Mouse (Mus musculus): Measurements from ENCODE around the gene Ppfibp1. TPM values are rescaled to one million over a fixed set of nuclear protein-coding genes. Genes with fewer than 3 reads are reported as not detected.

Gene Ppfibp1
- total and polyA plus RNA-seq, 3 experiments = 15.4 to 128 (median 102) TPM

- no peak for TF ChIP-seq EP300 (IDR thresholded peaks at IDR 0.05; ENCODE audit: insufficient read depth, low read depth, low read length)
- TF ChIP-seq CTCF (IDR thresholded peaks at IDR 0.05) = no peak
- no peak for TF ChIP-seq POLR2A (IDR thresholded peaks at IDR 0.05; ENCODE audit: insufficient read depth, low read depth, low read length)
These were observed 53.4 kb downstream of the Ppfibp1 start for GRCm38 (mm10) chr6:146941505-146942275.

DNA sequence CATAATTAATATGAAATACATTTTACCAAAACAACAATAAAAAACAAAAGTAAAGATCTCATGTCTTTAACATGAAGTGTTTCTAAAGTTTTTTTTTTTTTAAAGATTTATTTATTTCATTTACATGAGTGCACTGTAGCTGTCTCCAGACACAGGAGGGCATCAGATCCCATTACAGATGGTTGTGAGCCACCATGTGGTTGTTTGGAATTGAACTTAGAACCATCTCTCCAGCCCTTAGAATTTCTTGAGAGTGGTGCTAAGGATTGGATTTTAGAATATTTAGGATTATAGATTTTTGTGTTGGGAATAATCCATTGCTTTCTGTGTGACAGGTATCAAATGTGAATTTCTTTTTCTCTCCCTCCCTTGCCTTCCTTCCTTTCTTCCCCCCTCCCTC lies 55.7 kb downstream of the Ppfibp1 start:
- no peak for DNase-seq
- no peak overlapping the region for H3K9ac ChIP-seq (ENCODE audit: low read depth, low read length)
- peaks cover 24% of the 10 kb centered on the region for H3K36me3 ChIP-seq (ENCODE audit: control insufficient read depth, insufficient read depth, low read length)
- peaks cover 25% of the 10 kb centered on the region for H3K4me1 ChIP-seq (ENCODE audit: control insufficient read depth, insufficient read depth, low read length)
- no peak overlapping the region for H3K4me3 ChIP-seq
- H3K27me3 ChIP-seq (ENCODE audit: control insufficient read depth, insufficient read depth, low read length) = no peaks in the 10 kb centered on the region
- TF ChIP-seq CTCF (IDR thresholded peaks at IDR 0.05) = peak; percentile 36
- no peak for TF ChIP-seq EP300 (IDR thresholded peaks at IDR 0.05; ENCODE audit: insufficient read depth, low read depth, low read length)
- no peak for TF ChIP-seq POLR2A (IDR thresholded peaks at IDR 0.05; ENCODE audit: insufficient read depth, low read depth, low read length)
- intact Hi-C loops (cut with DNase I) = no loop called here
- H3K27ac ChIP-seq = no peak overlapping the region
- 0 out of 2 replicates have a peak, but pooled peaks cover 2% of the 10 kb centered on the region for H3K79me2 ChIP-seq (replicated peaks; ENCODE audit: control insufficient read depth, insufficient read depth, low read length)

More at GRCm38 (mm10) chr6:146941505-146942275, 53.4 kb downstream of the Ppfibp1 start:
- Histone ChIP-seq H3K27me3 (ENCODE audit: control insufficient read depth, insufficient read depth, low read length) (no peaks in the 10 kb centered on the region), H3K9ac (ENCODE audit: low read depth, low read length) (no peak overlapping the region), H3K4me1 (ENCODE audit: control insufficient read depth, insufficient read depth, low read length) (peaks cover 21% of the 10 kb centered on the region), H3K4me3 (no peak overlapping the region), H3K36me3 (ENCODE audit: control insufficient read depth, insufficient read depth, low read length) (peaks cover 23% of the 10 kb centered on the region), H3K79me2 (replicated peaks; ENCODE audit: control insufficient read depth, insufficient read depth, low read length) (0 out of 2 replicates have a peak, but pooled peaks cover 2% of the 10 kb centered on the region), H3K27ac (peak overlapping the region; percentile 26)
- 42% methylated on average over 7 of the region's 7 CpGs for WGBS
- intact Hi-C loops (cut with DNase I) = no loop called here
- no peak for DNase-seq

- no peak overlapping the region for H3K4me3 ChIP-seq
- H3K36me3 ChIP-seq (ENCODE audit: control insufficient read depth, insufficient read depth, low read length) = peaks cover 25% of the 10 kb centered on the region
- intact Hi-C loops (cut with DNase I) = loop anchor here (5.0 kb wide), 1 partner anchor 43 kb away; no protein-coding TSS in a partner anchor
- DNase-seq = no peak
- 0 out of 2 replicates have a peak, but pooled peaks cover 2% of the 10 kb centered on the region for H3K79me2 ChIP-seq (replicated peaks; ENCODE audit: control insufficient read depth, insufficient read depth, low read length)
- peak overlapping the region; percentile 39 for H3K27ac ChIP-seq
- TF ChIP-seq EP300 (IDR thresholded peaks at IDR 0.05; ENCODE audit: insufficient read depth, low read depth, low read length) (no peak), CTCF (IDR thresholded peaks at IDR 0.05) (no peak)
- peak overlapping the region; percentile 24; the same call in 1 of the 2 replicates for H3K9ac ChIP-seq (ENCODE audit: low read depth, low read length)
- no peaks in the 10 kb centered on the region for H3K27me3 ChIP-seq (ENCODE audit: control insufficient read depth, insufficient read depth, low read length)
- peaks cover 27% of the 10 kb centered on the region for H3K4me1 ChIP-seq (ENCODE audit: control insufficient read depth, insufficient read depth, low read length)
- 20% methylated on average over 4 of the region's 4 CpGs for WGBS
These were observed 56.5 kb downstream of the Ppfibp1 start for GRCm38 (mm10) chr6:146944830-146945229.

DNA sequence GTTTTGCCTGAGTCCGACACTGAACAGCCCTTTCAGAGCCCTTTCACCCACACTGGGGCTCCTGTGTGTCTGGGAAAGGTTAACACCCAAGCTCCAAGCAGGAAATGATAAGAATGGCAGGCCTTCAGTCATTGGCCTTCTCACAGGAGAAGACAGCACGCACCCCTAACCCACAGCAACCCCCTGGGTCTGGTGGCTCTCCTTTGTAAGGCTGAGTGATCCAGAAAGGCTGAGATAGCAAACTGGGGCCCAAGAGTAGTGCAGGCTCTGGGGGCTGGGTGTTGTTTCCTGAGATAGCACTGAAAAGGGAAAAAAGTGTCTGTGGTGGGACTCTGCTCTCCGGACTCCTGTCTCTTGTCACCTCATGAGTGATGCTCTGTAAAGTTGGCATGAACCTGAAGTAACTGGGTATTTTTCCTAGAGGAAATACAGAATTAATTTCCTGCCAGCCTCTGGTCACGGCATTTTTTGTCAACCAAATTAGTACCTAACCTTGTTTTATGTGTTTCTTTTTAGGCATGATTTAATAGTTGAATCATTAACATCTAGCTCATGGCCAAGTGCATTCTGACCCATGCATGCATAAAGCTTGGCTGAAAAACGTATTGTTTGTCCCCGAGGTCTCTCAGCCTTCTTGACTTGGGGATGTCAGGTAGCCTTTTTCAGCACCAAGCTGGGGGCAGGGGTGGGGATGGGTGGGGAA lies 58.2 kb downstream of the Ppfibp1 start:
- Histone ChIP-seq H3K9ac (ENCODE audit: low read depth, low read length) (no peak overlapping the region), H3K27ac (peak overlapping the region; percentile 57), H3K27me3 (ENCODE audit: control insufficient read depth, insufficient read depth, low read length) (no peaks in the 10 kb centered on the region), H3K4me1 (ENCODE audit: control insufficient read depth, insufficient read depth, low read length) (peaks cover 24% of the 10 kb centered on the region), H3K79me2 (replicated peaks; ENCODE audit: control insufficient read depth, insufficient read depth, low read length) (0 out of 2 replicates have a peak, but pooled peaks cover 3% of the 10 kb centered on the region), H3K4me3 (no peak overlapping the region), H3K36me3 (ENCODE audit: control insufficient read depth, insufficient read depth, low read length) (peaks cover 26% of the 10 kb centered on the region)
- 60% methylated on average over 6 of the region's 6 CpGs for WGBS
- no peak for DNase-seq
- TF ChIP-seq EP300 (IDR thresholded peaks at IDR 0.05; ENCODE audit: insufficient read depth, low read depth, low read length) (no peak), POLR2A (IDR thresholded peaks at IDR 0.05; ENCODE audit: insufficient read depth, low read depth, low read length) (no peak), CTCF (IDR thresholded peaks at IDR 0.05) (no peak)
- intact Hi-C loops (cut with DNase I) = loop anchor here (5.0 kb wide), 1 partner anchor 44 kb away; no protein-coding TSS in a partner anchor

- intact Hi-C loops (cut with DNase I) = loop anchor here (5.0 kb wide), 1 partner anchor 45 kb away; no protein-coding TSS in a partner anchor
- TF ChIP-seq POLR2A (IDR thresholded peaks at IDR 0.05; ENCODE audit: insufficient read depth, low read depth, low read length) = no peak
- no peak for TF ChIP-seq CTCF (IDR thresholded peaks at IDR 0.05)
- no peak for TF ChIP-seq EP300 (IDR thresholded peaks at IDR 0.05; ENCODE audit: insufficient read depth, low read depth, low read length)
- 58% methylated on average over 4 of the region's 4 CpGs for WGBS
These were observed 58.9 kb downstream of the Ppfibp1 start for GRCm38 (mm10) chr6:146947186-146947585.

More at GRCm38 (mm10) chr6:146947186-146947585, 58.9 kb downstream of the Ppfibp1 start:
- Histone ChIP-seq H3K36me3 (ENCODE audit: control insufficient read depth, insufficient read depth, low read length) (peaks cover 23% of the 10 kb centered on the region), H3K4me3 (no peak overlapping the region), H3K27ac (no peak overlapping the region; the same call in 1 of the 2 replicates), H3K4me1 (ENCODE audit: control insufficient read depth, insufficient read depth, low read length) (peaks cover 17% of the 10 kb centered on the region), H3K79me2 (replicated peaks; ENCODE audit: control insufficient read depth, insufficient read depth, low read length) (peaks cover 3% of the 10 kb centered on the region; the same call in 1 of the 2 replicates), H3K9ac (ENCODE audit: low read depth, low read length) (no peak overlapping the region), H3K27me3 (ENCODE audit: control insufficient read depth, insufficient read depth, low read length) (no peaks in the 10 kb centered on the region)
- no peak for DNase-seq

Measured in heart, adult 2 months (tissue).